Mouse (Mus musculus) cerebellum, adult 11 months (tissue): ENCODE data around the gene Gpr6.

Experiments
- DNase-seq: peaks from one replicate; pipeline ENCODE4 v3.0.0; 2022

Gene Gpr6

DNA sequence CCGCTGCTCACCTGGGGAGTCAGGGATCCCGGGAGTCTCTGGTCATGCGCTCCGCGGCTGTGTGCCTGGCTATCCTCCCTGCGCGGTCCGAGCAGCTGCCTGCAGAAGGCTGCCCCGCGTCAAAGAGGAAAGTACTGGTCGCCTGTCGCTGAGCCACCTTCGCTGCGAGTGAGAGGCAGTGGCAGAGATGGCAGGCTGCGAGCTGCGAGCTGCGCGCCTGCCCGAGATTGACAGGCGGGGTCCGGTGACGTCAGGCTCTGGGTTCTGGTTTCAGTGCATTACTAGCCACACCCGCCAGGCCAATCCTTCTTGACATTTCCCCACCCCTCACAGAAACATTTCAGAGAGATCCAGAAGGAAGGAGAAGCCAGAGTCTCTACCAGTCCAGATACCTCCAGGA is at the start of gene Gpr6:
Gpr6 (minus strand) TSS at position 170 of the 400 bp plus-strand sequence.
- peak; percentile 16 for DNase-seq

DNA sequence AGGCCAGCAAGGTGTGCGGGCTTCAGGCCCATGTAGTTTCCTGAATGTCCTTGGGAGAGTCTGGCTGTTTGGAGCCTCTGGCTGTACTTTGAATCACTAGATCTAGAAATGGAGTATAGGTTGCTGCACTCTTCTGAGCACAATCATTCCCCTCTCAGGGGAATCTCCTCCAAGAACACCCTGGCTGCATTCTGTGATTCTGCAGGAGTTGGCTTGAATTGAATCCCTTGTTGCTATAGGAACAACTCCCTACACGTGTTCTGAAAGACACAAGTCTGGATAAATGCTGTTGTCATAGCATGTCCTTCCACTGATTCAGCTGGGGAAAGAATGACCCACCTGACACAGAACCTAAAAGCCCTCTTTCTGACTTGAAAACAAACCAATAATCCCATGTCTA is 28.0 kb upstream of the Gpr6 start:
- DNase-seq: no peak

- no peak for DNase-seq
Observed at GRCm38 (mm10) chr10:41098137-41098536, 26.1 kb upstream of the Gpr6 start.

DNA sequence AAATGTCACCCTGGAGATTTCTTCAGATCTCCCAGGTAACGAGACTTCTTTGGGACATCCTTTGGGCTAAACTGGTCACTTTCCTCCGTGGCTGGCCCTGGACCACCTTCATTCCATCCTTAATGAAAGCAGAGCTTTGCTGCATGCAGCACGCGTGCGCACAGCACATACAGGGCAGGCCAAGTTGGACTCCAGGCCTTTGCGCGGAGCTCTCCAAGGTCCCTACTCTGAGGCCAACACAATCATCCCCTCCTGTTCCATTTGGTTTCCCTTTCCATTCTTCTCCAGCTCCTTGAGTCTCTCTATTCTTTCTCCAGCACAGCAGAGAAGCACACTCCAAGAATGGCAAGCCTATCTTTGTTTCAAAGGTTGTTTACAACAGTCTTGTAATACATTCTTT is 16.8 kb upstream of the Gpr6 start:
- no peak for DNase-seq

GRCm38 (mm10) chr10:41071696-41072095 is 389 bp downstream of the Gpr6 start:
- no peak for DNase-seq

DNA sequence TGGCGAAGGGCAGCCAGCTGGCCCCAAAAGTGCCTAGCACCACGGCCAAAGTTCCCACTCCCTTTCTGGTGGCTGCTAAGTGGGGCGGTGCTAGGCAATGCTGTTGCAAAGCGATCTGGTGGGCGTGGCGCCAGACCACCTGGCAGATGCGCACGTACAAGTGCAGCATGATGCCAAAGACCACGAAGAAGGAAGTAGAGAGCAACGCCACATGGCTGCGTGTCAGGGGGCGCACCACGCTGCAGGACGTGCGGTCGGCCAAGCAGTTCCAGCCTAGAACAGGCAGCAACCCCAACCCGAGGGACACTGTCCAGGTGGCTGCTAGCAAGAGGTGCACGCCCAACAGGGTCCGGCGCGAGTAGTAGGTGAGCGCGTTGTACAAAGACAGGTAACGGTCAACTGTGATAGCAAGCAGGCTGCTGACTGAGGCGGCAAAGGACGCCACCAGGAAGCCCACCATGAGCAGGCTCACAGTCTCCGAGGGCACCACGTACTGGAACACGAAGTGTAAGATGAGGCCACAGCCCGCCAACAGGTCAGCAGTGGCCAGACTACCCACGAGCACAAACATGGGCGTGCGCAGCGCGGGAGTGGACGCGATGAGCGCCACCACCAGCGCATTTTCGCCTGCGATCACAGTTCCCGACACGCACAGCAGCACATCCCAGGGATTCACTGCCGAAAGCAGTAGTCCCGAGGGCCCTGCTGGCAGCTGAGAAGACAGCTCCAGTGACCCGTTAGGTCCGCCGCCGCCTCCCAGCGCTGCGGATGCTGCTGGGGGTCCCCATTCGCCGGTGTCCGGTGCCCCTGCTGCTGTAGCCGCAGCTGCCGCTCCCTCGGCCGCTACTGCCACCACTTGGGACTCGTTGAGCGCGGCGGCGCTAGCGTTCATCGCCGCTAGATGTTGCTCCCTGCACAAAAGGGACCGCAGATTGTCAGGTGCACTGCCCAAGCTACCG is 1.1 kb downstream of the Gpr6 start:
- DNase-seq: peak; percentile 11

GRCm38 (mm10) chr10:41060250-41060831 is 11.7 kb downstream of the Gpr6 start:
- DNase-seq: no peak

DNA sequence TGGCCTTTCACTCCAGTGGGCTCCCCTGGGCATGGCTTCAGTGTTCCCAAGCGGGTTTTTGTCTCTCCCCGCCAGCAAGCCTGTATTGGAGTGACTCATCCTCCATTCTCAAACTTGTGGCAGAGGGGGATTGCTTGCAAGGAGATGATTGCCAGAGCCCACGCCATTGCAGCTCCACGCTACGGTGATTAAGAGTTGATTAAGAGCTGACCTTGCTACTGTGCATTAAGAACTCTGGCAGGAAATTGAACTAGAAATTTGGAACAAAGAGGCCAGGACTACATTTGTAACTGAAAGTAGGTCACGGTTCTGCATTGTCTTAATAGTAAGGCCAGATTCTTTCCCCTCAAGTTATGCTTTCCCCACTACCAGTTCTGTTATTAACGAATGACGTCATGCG is 16.5 kb downstream of the Gpr6 start:
- DNase-seq: no peak

DNA sequence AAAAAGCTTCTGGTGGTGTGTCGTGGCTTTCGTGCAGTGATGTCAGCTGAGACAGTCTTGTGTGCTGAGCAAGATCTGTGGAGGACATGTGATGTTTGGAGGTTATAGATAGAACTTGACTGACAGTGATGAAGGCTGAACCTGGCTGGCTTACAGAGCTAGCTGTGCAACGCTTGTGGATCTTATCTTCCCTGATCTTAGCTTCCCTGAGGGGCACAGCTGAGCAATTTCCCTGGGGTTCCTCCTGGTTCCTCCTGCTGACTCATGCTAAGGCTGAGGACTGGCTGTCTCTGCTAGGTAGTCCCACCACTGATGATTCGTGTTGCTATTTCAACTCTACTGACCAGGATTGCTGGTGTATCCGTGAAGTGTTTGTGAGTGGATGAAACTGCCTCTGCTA is 18.1 kb downstream of the Gpr6 start:
- DNase-seq: no peak

GRCm38 (mm10) chr10:41042272-41042671 is 29.8 kb downstream of the Gpr6 start:
- no peak for DNase-seq

- DNase-seq: no peak
Observed at GRCm38 (mm10) chr10:41041478-41041877, 30.6 kb downstream of the Gpr6 start.

DNA sequence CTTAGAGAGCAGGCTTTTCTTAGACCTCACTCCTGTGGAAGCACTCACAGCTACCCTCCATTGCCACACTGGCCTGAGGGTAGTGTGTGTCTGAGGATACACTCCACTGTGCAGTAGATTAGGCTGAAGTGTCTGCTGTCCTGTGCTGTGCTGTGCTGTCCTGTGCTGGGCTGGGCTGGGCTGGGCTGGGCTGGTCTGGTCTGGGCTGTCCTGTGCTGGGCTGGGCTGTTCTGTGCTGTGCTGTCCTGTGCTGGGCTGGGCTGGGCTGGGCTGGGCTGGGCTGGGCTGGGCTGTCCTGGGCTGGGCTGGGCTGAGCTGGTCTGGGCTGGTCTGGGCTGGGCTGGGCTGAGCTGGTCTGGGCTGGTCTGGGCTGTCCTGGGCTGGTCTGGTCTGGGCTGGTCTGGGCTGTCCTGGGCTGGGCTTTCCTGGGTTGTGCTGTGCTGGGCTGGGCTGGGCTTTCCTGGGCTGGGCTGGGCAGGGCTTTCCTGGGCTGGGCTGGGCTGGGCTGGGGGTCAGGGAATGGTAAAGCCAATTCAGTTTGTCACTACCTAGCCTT is 31.5 kb downstream of the Gpr6 start:
- DNase-seq: no peak

DNA sequence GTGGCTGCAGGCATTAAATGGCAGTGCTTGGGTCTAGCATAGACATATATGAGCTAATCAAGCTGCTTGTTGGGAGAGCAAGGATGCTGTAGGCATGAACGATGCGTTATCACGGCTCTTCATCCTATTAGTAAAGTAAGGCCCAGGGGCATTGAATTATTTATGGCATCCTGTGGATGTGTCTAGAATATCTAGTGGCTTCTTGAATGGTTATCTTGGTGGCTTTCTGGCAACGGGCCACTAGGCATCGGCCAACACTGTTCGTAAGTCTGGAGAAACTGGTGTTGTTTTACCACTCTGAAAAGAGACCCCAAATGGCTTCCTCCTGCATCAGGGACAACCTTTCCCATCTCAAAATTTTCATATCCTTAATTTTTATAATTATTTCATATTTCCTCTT is 33.6 kb downstream of the Gpr6 start:
- DNase-seq: no peak

DNA sequence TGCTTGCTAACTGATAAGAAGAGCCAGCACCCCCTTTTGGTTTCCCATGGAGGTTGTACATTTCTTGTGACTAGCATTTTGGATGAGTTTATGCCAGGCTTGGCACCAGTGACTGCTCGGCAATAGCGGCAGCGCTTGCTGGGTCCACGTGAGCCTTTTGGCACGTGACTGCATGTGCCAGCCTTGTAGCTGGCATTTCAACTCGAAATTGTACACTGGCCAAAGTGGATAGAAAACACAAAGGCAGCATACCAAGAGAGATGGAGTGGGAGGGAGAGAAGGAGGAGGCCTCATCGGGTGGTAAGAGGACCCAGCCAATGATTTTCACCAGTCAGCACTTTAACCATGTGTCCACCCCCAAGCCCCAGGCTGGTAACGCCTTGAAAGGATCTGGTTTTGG is 34.4 kb downstream of the Gpr6 start:
- peak; percentile 16 for DNase-seq

- DNase-seq: no peak
Observed at GRCm38 (mm10) chr10:41032811-41033210, 39.3 kb downstream of the Gpr6 start.

DNA sequence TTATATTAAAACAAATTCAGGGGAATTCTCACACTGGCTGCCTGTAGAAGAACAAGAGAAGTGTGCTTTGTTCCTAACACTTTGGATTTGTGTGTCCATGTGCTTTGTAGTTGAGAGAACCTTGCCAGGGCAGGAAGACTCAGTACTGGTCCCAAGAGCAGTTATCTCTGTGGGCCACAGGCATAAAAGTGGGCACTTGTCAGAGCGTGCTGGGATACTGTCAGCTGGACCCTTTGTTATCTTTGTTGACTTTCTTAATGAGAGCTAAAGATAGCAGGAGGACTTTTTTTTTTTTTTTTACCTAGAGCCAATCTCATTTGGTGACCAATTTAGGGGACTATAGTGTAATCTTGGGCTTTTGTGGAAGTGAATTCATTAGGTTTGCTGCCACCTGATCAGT is 47.2 kb downstream of the Gpr6 start:
- no peak for DNase-seq

- no peak for DNase-seq
Observed at GRCm38 (mm10) chr10:41024406-41024805, 47.7 kb downstream of the Gpr6 start.

DNA sequence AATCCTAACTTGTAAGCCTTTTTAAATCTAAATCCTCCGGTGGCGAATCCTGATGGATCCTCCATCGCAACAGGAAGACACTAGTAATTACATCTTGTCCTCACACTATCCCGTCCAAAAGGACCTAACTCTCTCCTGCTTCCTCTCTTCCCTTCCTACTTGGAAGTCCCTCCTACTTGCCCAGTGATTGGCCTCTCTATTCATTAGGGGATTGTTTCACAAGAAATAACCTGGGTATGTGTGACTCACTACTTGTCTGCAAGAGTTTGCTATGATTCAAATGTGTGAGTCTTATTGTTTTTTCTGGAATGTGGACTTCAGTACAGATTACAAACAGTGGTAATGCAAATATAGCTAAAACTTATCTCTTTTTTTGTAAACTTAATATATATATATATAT is 49.9 kb downstream of the Gpr6 start:
- DNase-seq: no peak
